Mouse (Mus musculus) thymus, adult 2 months (tissue): Measurements from ENCODE around the gene Gtf2f2. TPM values are rescaled to one million over a fixed set of nuclear protein-coding genes. Genes with fewer than 3 reads are reported as not detected.

Experiments
- DNase-seq: peaks from one replicate; pipeline ENCODE4 v3.0.0; 2021
- H3K27ac ChIP-seq: fragments of 200-500 bp; 2 replicates; pipeline ENCODE4 v1.5.1; 2012; ENCODE audit warnings: low read length, control low read depth; ENCODE audit not compliant: control insufficient read depth, insufficient read depth
- H3K27me3 ChIP-seq: fragments of 200-500 bp; 2 replicates; pipeline ENCODE4 v1.6.1; 2012; ENCODE audit warnings: mild to moderate bottlenecking, low read length, moderate library complexity, mixed read lengths; ENCODE audit not compliant: control insufficient read depth, insufficient read depth
- H3K36me3 ChIP-seq: fragments of 200-500 bp; 2 replicates; pipeline ENCODE4 v1.6.1; 2012; ENCODE audit warnings: mild to moderate bottlenecking, low read length, moderate library complexity; ENCODE audit not compliant: control insufficient read depth, insufficient read depth
- H3K4me1 ChIP-seq: fragments of 200-500 bp; replicated peaks from 2 replicates; pipeline ENCODE4 v1.6.1; 2012; ENCODE audit warnings: low read length; ENCODE audit not compliant: control insufficient read depth, insufficient read depth
- H3K4me3 ChIP-seq: fragments of 200-500 bp; 2 replicates; pipeline ENCODE4 v1.5.1; 2012; ENCODE audit warnings: mild to moderate bottlenecking, low read length, control low read depth, moderate library complexity; ENCODE audit not compliant: control insufficient read depth, insufficient read depth
- CTCF ChIP-seq: fragments of 200-500 bp; IDR thresholded peaks from 2 replicates; pipeline ENCODE4 v1.5.1; 2012; ENCODE audit warnings: mild to moderate bottlenecking, control low read depth, low read length, moderate library complexity, borderline replicate concordance; ENCODE audit not compliant: control insufficient read depth, poor library complexity, insufficient read depth; ENCODE audit errors: extremely low read depth
- POLR2A ChIP-seq: fragments of 200-500 bp; IDR thresholded peaks from 2 replicates; pipeline ENCODE4 v1.6.1; 2012; ENCODE audit warnings: mild to moderate bottlenecking, low read length, control low read depth, moderate library complexity; ENCODE audit not compliant: control insufficient read depth, poor library complexity, insufficient read depth; ENCODE audit errors: extremely low read depth
- WGBS: fragments of 180-500 bp; shearing (Covaris S2); methylation state at CpG from one replicate; pipeline ENCODE4 v1.1.7; 2018; 5-methylcytosine and 5-hydroxymethylcytosine counted together
- polyA plus RNA-seq: library from polyadenylated mRNA; depleted of rRNA; stranded (reverse); fragments of >200 nt; gene quantifications from 2 replicates; pipeline ENCODE4 v1.2.3, GENCODE M21; 2012

The Gtf2f2 gene
- polyA plus RNA-seq, 1 experiment: 4.7 TPM

DNA sequence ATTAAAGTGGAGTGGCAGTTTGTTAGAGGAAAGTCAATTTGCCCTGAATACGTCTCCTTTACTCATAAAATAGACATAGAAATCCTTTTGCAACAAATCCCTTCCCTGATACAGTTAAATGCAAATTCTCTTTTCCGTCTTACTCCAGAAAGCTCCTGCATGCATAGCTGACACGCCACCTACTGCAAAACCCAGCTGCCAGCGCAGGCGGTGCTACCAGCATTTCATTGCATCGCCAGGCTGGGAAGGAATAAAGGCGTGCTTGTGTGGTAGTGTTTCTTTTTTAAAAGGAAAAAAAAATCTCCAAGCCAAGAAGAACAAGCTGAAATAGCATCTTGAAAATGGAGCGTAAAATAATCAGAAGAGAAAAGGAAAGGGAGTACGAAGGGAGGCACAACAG, 48.4 kb downstream of the Gtf2f2 start:
- Histone ChIP-seq H3K4me1 (no peaks in the 10 kb centered on the region), H3K27me3 (no peaks in the 10 kb centered on the region), H3K27ac (no peak overlapping the region), H3K4me3 (no peak overlapping the region), H3K36me3 (no peaks in the 10 kb centered on the region)
- 96% methylated on average over 9 of the region's 9 CpGs for WGBS
- TF ChIP-seq POLR2A (no peak), CTCF (no peak)
- DNase-seq: no peak

DNA sequence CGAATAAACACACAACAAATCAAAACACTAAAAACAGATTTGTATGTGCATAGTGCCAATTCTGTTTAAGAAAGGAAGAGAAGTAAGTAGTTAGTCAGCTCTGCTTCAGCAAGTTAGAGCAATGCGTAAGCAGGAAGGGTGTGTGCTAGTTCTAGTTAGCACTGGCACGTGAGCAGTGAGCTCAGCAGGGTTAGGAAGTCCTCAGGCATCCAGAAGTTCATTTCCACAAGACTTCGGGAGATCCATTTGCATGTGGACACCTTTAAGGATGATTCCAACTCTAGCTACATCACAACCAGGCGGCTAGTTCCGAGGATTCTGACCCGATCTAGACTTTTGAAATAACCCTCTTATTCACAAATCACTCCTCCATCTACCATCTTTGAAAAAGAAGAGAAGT, 55.9 kb downstream of the Gtf2f2 start, which contains the start of gene Kctd4:
Kctd4 (plus strand) TSS at position 244 of the 400 bp plus-strand sequence.
- H3K4me3 ChIP-seq: no peak within 1 kb of the TSS
- WGBS: 96% methylated on average over 7 of the region's 7 CpGs
- no peaks in the 10 kb centered on the region for H3K36me3 ChIP-seq
- H3K27ac ChIP-seq: no peak within 1 kb of the TSS
- H3K27me3 ChIP-seq: no peaks in the 10 kb centered on the region
- DNase-seq: no peak
- H3K4me1 ChIP-seq: no peaks in the 10 kb centered on the region
- TF ChIP-seq CTCF: no peak
- TF ChIP-seq POLR2A: no peak

DNA sequence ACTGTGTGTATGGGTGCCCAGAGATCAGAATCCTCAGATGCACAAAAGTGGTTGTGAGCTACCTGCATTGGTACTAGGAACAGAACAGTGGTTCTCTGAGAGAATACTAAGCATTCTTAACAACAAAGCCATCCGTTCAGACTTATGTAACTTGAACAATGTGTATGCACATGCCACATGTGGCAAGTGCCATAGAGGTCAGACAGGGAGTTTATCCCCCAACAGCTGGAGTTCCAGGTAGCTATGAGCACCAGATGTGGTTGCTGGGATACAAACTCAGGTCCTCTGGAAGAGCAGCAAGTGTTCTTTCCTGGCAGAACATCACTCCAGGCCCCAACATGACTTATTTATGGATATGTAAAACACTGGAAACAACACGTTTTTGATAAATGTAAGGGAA, 57.7 kb downstream of the Gtf2f2 start:
- H3K27ac ChIP-seq: no peak overlapping the region
- H3K27me3 ChIP-seq: no peaks in the 10 kb centered on the region
- H3K36me3 ChIP-seq: no peaks in the 10 kb centered on the region
- TF ChIP-seq CTCF (no peak), POLR2A (no peak)
- H3K4me1 ChIP-seq: no peaks in the 10 kb centered on the region
- H3K4me3 ChIP-seq: no peak overlapping the region
- no peak for DNase-seq
- WGBS: 91% methylated on average over 2 of the region's 2 CpGs

DNA sequence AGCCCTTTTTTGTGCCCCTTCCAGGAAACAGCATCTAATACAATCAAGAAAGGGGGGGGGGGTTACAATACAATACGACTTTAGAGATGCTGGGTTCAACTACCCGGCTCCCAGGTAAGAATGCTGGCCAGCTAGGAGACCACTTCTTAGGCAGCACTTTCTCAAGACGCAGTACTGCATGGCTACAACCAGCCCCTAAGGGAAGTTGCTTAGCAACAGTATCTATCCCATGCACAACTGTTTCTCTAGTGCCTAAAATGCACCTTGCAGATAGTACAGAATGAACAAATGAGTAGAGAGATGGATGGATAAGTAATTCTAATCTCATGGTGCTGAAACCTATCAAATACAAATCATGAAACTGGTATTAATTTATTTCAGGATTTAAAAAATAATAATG, 63.0 kb downstream of the Gtf2f2 start:
- no peaks in the 10 kb centered on the region for H3K27me3 ChIP-seq
- H3K4me3 ChIP-seq: no peak overlapping the region
- DNase-seq: no peak
- 86% methylated on average over 3 of the region's 3 CpGs for WGBS
- H3K4me1 ChIP-seq: no peaks in the 10 kb centered on the region
- no peak for TF ChIP-seq POLR2A
- TF ChIP-seq CTCF: no peak
- no peak overlapping the region for H3K27ac ChIP-seq
- H3K36me3 ChIP-seq: no peaks in the 10 kb centered on the region

DNA sequence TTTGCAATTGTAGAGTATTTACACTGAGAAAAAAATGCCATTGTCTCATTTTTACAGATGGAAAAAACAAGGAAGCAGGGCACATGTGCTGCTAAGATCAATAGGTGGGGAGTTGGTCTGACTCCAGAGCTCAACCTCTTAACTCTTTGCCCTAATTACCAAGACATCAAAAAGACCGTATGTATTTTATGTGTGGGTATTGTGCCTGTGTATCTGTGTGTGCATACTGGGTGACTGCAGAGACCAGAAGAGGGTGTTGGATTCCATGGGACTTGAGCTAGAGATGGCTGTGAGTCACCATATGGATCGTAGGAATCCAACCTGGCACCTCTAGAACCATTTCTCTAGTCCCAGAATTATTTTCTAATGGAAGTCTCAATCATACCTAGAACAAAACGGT, 68.3 kb downstream of the Gtf2f2 start:
- Histone ChIP-seq H3K4me1 (no peaks in the 10 kb centered on the region), H3K27ac (no peak overlapping the region), H3K27me3 (no peaks in the 10 kb centered on the region), H3K4me3 (no peak overlapping the region), H3K36me3 (no peaks in the 10 kb centered on the region)
- WGBS: 99% methylated on average over 3 of the region's 3 CpGs
- DNase-seq: no peak
- TF ChIP-seq POLR2A (no peak), CTCF (no peak)

DNA sequence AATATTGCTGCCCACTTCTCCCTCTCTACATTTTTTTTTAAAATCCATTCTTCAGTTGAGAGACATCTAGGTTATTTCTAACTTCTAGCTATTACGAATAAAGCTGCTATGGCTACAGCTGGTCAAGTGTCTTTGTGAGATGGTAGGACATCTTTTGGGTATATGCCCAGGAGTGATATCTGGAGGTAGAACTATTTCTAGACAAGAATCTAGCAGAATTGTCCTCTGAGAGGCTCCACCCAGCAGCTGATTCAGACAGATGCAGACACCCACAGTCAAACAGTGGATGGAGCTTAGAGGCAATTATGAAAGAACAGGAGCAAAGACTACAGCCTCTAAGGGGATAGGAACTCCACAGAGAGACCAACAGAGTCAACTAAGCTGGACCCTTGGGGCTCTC, 69.2 kb downstream of the Gtf2f2 start:
- no peak for DNase-seq
- no peak for TF ChIP-seq POLR2A
- no peak for TF ChIP-seq CTCF
- Histone ChIP-seq H3K27ac (no peak overlapping the region), H3K4me1 (no peaks in the 10 kb centered on the region), H3K27me3 (no peaks in the 10 kb centered on the region), H3K4me3 (no peak overlapping the region), H3K36me3 (no peaks in the 10 kb centered on the region)
- WGBS: 100% methylated on average over 1 of the region's 1 CpGs

DNA sequence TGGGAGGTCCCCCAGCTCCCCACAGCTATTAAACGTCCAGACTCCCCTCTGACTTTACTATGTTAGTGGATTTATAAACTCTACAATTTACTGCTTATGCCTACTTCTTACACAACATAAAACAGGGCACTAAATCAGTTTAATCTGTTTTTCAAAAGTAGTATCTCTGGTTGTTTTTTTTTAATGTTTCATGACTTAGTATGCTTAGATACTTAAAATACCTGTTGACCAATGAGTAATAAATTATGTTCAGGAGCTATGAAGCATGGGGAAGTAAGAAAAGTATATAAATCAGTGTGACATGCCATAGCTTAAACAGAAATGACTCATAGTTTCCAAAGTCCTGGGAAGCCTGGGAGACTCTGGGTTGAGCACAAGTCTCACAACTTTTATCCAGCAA, 73.0 kb downstream of the Gtf2f2 start:
- Histone ChIP-seq H3K36me3 (no peaks in the 10 kb centered on the region), H3K27ac (no peak overlapping the region), H3K4me1 (no peaks in the 10 kb centered on the region), H3K27me3 (no peaks in the 10 kb centered on the region), H3K4me3 (no peak overlapping the region)
- 81% methylated on average over 1 of the region's 1 CpGs for WGBS
- DNase-seq: no peak
- TF ChIP-seq CTCF: no peak
- TF ChIP-seq POLR2A: no peak
